Mouse (Mus musculus): ENCODE measurements around the gene Cd247.

Gene Cd247

DNA sequence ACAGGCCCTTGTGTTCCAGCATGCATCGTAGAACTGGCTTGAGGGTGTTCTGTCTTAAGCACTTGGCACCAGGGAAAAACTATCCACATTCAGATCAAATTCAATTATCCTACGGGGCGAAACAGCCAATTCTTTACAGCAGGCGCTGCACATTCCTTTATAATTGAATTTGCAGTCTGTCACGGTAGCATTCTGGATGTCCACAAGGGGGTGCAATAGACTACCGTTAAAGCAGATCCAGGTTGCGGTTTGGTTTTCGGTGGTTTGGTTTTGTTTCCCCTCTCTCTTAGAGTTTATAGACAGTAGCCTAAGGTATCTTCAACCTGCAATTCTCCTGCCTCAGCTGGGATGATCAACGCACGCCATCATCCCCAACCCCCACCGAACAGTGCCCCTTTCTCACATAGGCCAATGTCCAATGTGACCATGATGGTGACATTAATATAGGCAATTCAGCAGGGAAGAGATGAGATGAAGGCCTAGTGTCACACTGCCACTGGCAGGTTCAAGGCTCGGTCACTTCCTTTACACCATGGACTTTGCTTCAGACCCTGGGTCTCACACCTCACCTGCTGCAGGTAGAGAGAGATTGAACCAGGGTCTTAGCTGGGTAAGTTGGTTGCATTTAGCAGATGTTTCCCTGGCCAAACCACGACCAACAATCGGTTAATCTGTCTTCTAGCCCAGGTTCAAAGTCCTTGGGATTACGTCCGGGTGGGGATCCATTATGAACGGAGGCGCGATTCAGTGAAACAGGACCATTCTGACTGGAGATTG is 12.8 kb upstream of the Cd247 start:
- DNase-seq (ENCODE audit: low spot score): no peak

DNA sequence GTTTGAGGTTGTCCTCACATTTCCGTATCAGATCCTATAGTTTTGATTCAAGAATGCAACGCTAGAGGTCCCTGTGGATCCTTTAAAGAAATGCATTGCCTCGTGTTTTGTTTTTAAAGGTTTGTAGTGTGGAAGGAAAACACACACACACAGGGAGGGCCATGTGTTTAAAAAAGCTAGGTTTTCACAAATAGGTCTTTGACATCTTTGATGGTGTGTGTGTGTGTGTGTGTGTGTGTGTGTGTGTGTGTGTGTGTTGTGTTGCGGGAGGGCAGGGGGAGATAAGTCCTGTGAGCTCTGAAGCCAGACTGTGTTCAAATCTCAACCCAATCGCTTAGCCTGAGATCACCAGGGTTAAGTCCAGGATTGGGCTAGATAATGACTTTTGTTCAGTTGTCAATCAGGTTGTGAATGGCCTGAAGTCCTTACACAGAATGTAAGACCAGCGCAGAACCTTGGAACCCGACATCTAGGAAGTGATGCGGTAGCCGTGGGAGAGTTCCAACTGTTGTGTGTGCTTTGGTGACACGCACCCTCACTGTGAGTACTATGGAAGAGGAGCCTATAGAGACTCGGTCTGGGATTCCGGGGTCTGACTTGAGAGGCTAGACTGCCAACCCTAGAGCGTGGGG is 8.4 kb upstream of the Cd247 start:
- no peak for DNase-seq (ENCODE audit: low spot score)

DNA sequence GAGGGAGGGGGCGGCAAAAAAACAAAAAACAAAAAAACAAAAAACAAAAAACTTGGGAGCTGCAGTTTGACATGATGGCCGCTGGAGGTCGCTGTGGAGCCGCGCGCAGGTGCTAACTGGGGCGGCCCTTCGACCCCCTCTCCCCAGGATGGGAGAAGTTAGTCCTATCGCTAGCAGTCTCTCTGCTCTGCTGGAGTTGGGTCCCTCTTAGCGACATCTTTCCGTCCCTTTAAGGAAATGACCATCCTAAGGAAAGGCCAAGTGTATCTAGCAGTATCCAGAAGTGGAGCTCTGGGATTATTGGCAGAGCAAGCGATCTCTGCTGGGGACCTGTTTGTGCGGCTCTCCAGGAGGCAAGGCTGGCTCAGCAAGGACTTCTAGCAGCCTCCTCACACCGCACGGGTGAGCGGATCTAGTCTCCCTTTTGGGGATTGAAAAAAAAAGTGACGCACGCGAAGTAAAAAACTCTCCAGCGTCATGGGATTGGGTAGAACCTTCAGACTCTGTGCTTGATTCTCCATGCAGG is 7.8 kb upstream of the Cd247 start:
- peak; percentile 42 for DNase-seq (ENCODE audit: low spot score)

DNA sequence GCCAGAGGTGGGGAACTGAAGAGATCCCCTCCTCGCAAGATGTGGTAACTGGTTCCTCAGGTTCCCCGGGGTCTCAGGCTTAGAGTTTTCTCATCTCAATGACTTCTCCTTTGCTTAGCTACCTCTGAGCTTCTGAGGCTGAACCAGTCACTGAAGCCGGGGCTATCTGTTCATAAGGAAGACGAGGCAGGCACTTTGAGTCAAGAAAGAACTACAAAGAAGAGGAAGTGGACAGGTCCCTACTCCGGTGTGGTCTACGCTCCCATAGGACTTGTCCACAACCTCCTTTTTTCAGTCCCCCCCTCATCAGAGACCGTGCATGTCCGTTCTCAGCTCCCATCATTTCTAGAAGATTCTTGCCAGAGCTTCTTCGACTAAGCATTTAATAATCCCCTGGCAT is 7.1 kb upstream of the Cd247 start:
- no peak for DNase-seq (ENCODE audit: low spot score)

DNA sequence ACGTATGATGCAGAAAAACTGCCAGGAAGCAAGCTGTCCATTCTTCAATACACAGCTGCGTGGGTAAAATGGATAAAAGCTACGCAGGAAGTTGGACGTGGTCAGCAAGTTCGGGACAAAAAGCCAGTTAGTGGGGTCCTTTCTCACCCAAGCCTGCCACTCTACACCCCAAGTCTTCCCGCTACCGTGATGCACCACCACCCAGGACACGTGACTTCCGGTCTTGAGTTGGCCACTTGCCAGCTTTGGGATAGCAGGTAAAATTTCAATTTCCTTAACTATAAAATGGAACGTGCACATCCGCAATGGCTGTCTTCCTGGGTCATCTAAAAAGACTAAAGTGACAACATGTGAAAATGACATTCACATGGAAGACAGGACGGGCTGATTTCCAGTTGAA is 6.6 kb upstream of the Cd247 start:
- no peak for DNase-seq (ENCODE audit: low spot score)

DNA sequence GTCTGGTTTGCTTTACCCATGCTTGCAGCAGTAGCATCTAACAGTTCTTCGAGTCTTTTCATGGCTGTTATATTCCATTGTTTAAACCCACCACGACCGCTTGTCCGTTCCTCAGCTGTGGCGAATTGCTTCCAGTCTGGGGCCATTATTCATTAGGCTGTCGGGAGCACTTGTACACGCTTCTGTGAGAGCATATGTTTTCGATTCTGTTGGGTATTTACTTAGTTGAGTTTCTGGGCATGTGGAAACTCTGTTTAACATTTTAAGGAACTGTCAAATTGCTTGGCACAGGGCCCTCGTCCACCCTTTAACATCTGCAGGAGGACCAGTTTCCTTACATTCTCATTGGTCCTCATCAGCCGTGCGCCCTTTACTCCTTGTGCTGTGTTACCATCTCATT is 2.2 kb upstream of the Cd247 start:
- no peak for DNase-seq (ENCODE audit: low spot score)

- no peak for DNase-seq (ENCODE audit: low spot score)
Measured at GRCm38 (mm10) chr1:165789066-165789660, 682 bp downstream of the Cd247 start.

DNA sequence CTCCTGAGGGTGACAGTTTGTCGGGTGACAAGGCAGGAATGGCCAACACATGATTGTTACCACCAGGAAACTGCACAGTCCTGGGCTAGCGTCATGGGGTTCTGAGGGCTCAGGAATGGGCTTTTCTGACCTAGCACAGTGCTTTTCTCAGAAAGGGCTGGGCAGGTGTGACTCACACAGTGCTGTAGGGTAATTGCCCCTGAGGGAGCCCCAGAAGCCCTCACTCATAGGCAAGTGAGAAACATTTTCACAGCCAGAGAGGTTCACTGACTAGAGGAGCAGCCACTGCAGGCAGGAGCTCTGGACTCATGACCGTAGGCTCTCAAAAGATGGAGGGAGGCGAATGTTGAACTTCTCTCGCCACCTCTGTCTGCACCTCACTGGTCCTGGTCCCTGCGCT is 1.5 kb downstream of the Cd247 start:
- no peak for DNase-seq (ENCODE audit: low spot score)

DNA sequence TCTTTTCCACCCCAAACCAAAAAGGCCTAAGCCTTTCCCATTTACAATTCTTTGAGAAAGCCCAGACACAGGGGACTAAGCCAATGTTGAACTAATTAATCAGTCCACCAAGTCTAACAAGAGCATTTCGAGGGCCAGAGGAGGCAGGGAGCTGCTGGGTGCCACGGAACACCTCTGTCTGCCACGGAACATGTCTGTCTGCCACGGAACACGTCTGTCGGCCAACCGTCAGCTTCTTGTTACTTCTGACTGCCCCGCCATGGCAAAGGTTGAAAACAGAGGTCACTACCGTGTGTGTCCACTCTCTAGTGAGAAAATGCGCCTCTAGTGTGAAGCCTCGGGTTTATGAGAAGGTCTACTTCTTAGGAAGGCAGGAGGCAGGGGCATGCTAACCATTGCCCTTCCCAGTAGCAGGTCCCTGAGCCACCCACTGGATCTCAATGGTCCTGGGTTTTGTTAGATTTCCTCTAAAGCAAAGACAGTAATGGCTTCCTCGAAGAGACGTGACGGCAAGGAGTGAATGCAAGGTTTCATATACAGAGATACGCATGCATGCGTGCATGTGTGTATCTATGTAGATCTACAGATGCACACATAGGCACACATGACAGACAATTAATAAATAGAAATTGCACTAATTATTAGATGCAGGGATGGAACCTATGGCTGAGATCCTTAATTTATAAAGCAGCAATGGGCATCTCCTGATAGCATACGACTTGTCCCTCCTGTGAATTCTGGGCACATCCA is 2.2 kb downstream of the Cd247 start:
- no peak for DNase-seq (ENCODE audit: low spot score)

DNA sequence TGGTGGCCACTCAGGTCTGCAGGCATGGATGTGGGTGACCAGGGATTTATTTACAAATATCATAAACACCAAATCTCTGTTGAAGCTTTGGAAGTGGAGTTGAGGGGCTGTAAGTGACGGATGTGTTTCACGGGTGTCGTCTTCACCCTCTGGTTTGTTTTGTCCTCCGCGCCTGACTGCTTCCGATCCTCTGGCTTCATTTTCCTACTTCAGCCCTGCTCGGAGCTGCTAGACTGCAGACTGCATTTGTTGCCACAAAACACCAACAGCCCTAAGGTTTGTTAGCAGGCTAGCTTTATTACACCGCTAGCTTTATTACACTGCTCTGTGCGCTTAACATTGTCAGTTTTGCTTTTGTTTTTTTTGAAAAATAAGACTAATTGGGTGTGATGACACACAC is 2.9 kb downstream of the Cd247 start:
- DNase-seq (ENCODE audit: low spot score): no peak

DNA sequence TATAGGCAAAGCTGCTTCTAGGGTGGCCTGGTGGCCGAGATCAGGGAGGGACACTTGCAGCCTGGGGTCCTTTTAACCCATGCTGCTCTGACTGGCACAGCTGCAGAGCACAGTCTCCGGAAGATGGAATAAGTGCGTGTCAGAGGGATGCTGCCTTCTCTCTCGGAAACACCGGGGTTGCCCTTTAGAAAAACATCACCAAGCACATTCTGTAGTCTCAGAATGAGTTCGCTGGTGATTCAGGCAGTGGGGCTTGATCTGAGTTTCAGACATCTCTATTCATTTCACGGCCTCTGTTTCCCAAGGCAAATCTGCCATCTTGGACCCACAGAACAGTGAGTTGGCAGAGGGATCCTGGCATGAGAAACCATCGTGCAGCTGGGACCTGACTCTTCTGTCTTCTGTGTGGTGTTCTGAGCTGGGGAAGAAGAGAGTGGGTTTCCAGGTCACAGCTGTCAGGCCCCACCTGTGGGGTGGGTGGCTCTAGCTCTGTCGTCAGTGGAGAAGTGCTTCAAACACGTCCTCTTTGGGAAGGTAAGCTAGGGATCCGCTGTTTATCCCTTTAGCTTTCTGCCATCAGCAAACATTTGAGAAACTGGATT is 13.3 kb downstream of the Cd247 start:
- no peak for DNase-seq (ENCODE audit: low spot score)

DNA sequence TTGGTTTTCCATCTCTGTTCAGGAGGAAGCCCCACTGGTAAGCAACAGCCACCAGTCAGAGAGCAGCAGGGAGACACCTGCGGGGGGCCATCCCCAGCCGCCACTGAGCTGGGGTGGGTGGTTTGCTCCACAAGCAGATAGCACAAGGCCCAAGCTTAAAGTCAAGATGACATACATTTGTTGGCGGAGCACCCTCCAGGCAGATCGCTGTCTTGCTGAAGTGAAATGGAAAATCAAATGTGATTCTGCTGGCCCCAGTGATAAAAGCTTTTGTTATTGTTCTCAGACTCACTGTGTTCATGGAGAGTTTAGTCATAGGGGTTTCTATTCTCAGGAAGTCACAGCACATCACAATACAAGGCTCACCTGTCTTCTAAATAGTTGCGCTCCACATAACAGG is 14.6 kb downstream of the Cd247 start:
- no peak for DNase-seq (ENCODE audit: low spot score)

- no peak for DNase-seq (ENCODE audit: low spot score)
Measured at GRCm38 (mm10) chr1:165804133-165804532, 15.7 kb downstream of the Cd247 start.

DNA sequence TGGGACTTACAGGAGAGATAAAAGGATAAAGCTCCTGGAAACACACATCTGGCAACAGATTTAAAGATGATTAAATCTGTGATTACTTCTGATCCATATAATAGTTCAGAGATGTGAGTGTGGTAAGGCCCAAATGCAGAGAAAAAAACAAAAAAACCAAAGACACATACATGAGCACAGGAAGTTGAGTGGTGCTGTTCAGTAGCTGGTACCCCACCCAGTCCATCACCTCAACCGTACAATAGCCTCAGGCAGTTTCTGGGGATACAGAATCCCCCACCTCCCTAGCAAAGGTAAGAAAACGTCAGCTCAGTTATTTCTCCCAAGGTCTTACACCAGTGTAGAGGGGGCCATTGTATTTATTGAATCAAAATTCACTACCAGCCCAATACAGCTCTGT is 22.2 kb downstream of the Cd247 start:
- no peak for DNase-seq (ENCODE audit: low spot score)

DNA sequence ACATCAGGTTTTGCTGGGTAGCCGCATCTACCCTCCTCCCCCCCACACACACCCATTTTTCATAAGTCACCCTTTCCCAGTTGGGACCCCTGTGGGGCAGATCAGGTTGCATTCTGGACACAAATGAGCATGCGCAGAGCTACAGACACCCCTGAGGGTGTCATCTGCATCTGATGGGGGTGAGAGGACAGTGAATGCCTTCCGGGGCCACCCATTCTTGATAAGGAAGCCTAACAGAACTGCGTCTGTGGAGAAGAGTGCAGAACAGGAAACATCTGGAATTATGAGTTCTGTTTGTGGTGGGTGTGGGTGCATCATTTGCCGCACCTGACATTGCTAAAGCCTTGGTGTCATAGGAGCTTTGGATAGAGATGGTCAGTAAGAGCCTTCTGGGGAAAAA is 22.7 kb downstream of the Cd247 start:
- no peak for DNase-seq (ENCODE audit: low spot score)

- DNase-seq (ENCODE audit: low spot score): no peak
Measured at GRCm38 (mm10) chr1:165812775-165813174, 24.3 kb downstream of the Cd247 start.

GRCm38 (mm10) chr1:165814116-165814515 is 25.6 kb downstream of the Cd247 start:
- no peak for DNase-seq (ENCODE audit: low spot score)

GRCm38 (mm10) chr1:165814521-165815278 is 26.2 kb downstream of the Cd247 start:
- DNase-seq (ENCODE audit: low spot score): no peak

GRCm38 (mm10) chr1:165816391-165816790 is 27.9 kb downstream of the Cd247 start:
- no peak for DNase-seq (ENCODE audit: low spot score)

- DNase-seq (ENCODE audit: low spot score): no peak
Measured at GRCm38 (mm10) chr1:165817264-165817663, 28.8 kb downstream of the Cd247 start.

- no peak for DNase-seq (ENCODE audit: low spot score)
Measured at GRCm38 (mm10) chr1:165818145-165818860, 29.8 kb downstream of the Cd247 start.
